Mouse (Mus musculus): ENCODE data around the gene Gm49403.
"Not testable (repeated sequence)": the region's sequence is repeated elsewhere in the genome, so short reads cannot be mapped to it uniquely, and the experiment has no call there.

Gene Gm49403

GRCm38 (mm10) chr19:8883616-8884015 lies at the start of gene Gm49403, which contains the start of gene Lbhd1:
Gm49403 (plus strand) TSS chr19:8883930.
Lbhd1 (plus strand) TSS chr19:8883732.
- no peak for DNase-seq

GRCm38 (mm10) chr19:8836327-8836726 lies 47.4 kb upstream of the Gm49403 start:
- not testable (repeated sequence) for DNase-seq

- peak; percentile 84 for DNase-seq
Measured at GRCm38 (mm10) chr19:8837251-8837791, 46.4 kb upstream of the Gm49403 start, which contains the start of gene Bscl2. Bscl2 (plus strand) TSS chr19:8837467.

GRCm38 (mm10) chr19:8838041-8838730 lies 45.5 kb upstream of the Gm49403 start:
- peak; percentile 65 for DNase-seq

GRCm38 (mm10) chr19:8839103-8839907 lies 44.4 kb upstream of the Gm49403 start, which contains the start of gene Gng3:
Gng3 (minus strand) TSS chr19:8839194.
- peak; percentile 78 for DNase-seq

GRCm38 (mm10) chr19:8839908-8840791 lies 43.6 kb upstream of the Gm49403 start:
- peak; percentile 65 for DNase-seq

- DNase-seq = no peak
Measured at GRCm38 (mm10) chr19:8841012-8841411, 42.7 kb upstream of the Gm49403 start.

- DNase-seq = no peak
Measured at GRCm38 (mm10) chr19:8842961-8843360, 40.8 kb upstream of the Gm49403 start.

GRCm38 (mm10) chr19:8844371-8845129 lies 39.2 kb upstream of the Gm49403 start:
- peak; percentile 87 for DNase-seq

GRCm38 (mm10) chr19:8848356-8848755 lies 35.4 kb upstream of the Gm49403 start:
- no peak for DNase-seq

- no peak for DNase-seq
Measured at GRCm38 (mm10) chr19:8850402-8850901, 33.3 kb upstream of the Gm49403 start, which contains the start of gene Lrrn4cl. Lrrn4cl (plus strand) TSS chr19:8850768.

- DNase-seq = no peak
Measured at GRCm38 (mm10) chr19:8851639-8852038, 32.1 kb upstream of the Gm49403 start.

GRCm38 (mm10) chr19:8852236-8852928 lies 31.3 kb upstream of the Gm49403 start:
- no peak for DNase-seq

- no peak for DNase-seq
Measured at GRCm38 (mm10) chr19:8853117-8853516, 30.6 kb upstream of the Gm49403 start.

GRCm38 (mm10) chr19:8857689-8858088 lies 26.0 kb upstream of the Gm49403 start:
- peak; percentile 58 for DNase-seq

GRCm38 (mm10) chr19:8859018-8859417 lies 24.7 kb upstream of the Gm49403 start:
- DNase-seq = no peak

- DNase-seq = no peak
Measured at GRCm38 (mm10) chr19:8864265-8864664, 19.5 kb upstream of the Gm49403 start.

GRCm38 (mm10) chr19:8870381-8870780 lies 13.3 kb upstream of the Gm49403 start:
- DNase-seq = not testable (repeated sequence)

GRCm38 (mm10) chr19:8870838-8871237 lies 12.9 kb upstream of the Gm49403 start:
- DNase-seq = no peak

- DNase-seq = peak; percentile 93
Measured at GRCm38 (mm10) chr19:8871267-8872186, 12.2 kb upstream of the Gm49403 start, which contains the start of gene Ubxn1. Ubxn1 (plus strand) TSS chr19:8871496.

All from right cerebral cortex, postnatal 14 days (tissue).